8 mouse cellular contexts compared by ENCODE assay signal in genomic region chr16:16599586-16600401, GRCm38 (mm10). TPM values are rescaled to one million over a fixed set of nuclear protein-coding genes. Genes with fewer than 3 reads are reported as not detected.
DNase-seq lines count a peak whose midpoint lies in the region; ATAC-seq and TF ChIP-seq lines count a peak whose summit lies in the region.

No protein-coding gene starts in this region.

- intact Hi-C loops in gastrocnemius, adult 2 months (cut with DNase I): no loop called here

- ATAC-seq in hindbrain, embryonic 14.5 days (ENCODE audit: low FRiP score): peak; percentile 93
- ATAC-seq in megakaryocyte, adult 5-6 weeks (ENCODE audit: poor library complexity, severe bottlenecking): peak; percentile 77
- no peak for ATAC-seq in erythroid progenitor cell, adult 5-6 weeks (replicated peaks; ENCODE audit: low FRiP score, poor library complexity, severe bottlenecking)

- peak overlapping the region; percentile 94 for H3K4me3 ChIP-seq in gastrocnemius, adult 2 months
- peak overlapping the region; percentile 85 for H3K4me3 ChIP-seq in hindbrain, embryonic 14.5 days (replicated peaks; ENCODE audit: low read length)

- H3K4me1 ChIP-seq in hindbrain, embryonic 14.5 days (replicated peaks; ENCODE audit: control insufficient read depth, insufficient read depth, low read length): peaks cover 4% of the 10 kb centered on the region; the same call in 1 of the 2 replicates

- H3K4me2 ChIP-seq in hindbrain, embryonic 14.5 days (replicated peaks): peak overlapping the region; percentile 90

- peak; percentile 53 to 57 for DNase-seq in adrenal gland, adult 18-20 months (ENCODE audit: low spot score in 2 of 2)
- DNase-seq in cerebellum, postnatal 36 days: peak; percentile 36 to 46
- DNase-seq in gastrocnemius, adult 2 months: peak; percentile 57
- peak; percentile 32 for DNase-seq in hindbrain, embryonic 14.5 days (ENCODE audit: low spot score)
- peak; percentile 21 to 22 for DNase-seq in left cerebral cortex, adult 8-10 months (ENCODE audit: low spot score in 2 of 2)
- peak; percentile 8 for DNase-seq in right cerebral cortex, postnatal 14 days

- H3K27ac ChIP-seq in gastrocnemius, adult 2 months: peak overlapping the region; percentile 75
- H3K27ac ChIP-seq in hindbrain, embryonic 14.5 days: peak overlapping the region; percentile 41

- 0 out of 2 replicates have a peak, but pooled peaks cover 5% of the 10 kb centered on the region for H3K27me3 ChIP-seq in hindbrain, embryonic 14.5 days (ENCODE audit: control insufficient read depth, insufficient read depth, low read length)

- WGBS in hindbrain, embryonic 14.5 days: under 1% methylated on average over 68 of the region's 77 CpGs

- H3K9ac ChIP-seq in hindbrain, embryonic 14.5 days: peak overlapping the region; percentile 78

- H3K9me3 ChIP-seq in hindbrain, embryonic 14.5 days (ENCODE audit: control insufficient read depth, low read length): no peaks in the 10 kb centered on the region

- no peaks in the 10 kb centered on the region for H3K36me3 ChIP-seq in hindbrain, embryonic 14.5 days (replicated peaks; ENCODE audit: control insufficient read depth, insufficient read depth)

- TF ChIP-seq CTCF in gastrocnemius, adult 2 months (IDR thresholded peaks at IDR 0.05): no peak

RNA-seq across cellular contexts. Expression of gene Fgd4, which starts 0.6 kb away (rescaled TPM):
- total RNA-seq in adrenal gland, adult 18-20 months (2021): 10 to 100 TPM; 11.2 to 12.9 TPM
- total RNA-seq in gastrocnemius, adult 2 months (2021): 10 to 100 TPM; 20.4 to 28.3 TPM
- polyA plus RNA-seq in hindbrain, embryonic 14.5 days (2014; fragmentation: Nextera tagmentation; extraction: Ambion mirVana): 20.0 and 24.2 TPM in 2 replicates
- total RNA-seq in left cerebral cortex, adult 8-10 months (2022): 10 to 100 TPM; 27.5 to 33.1 (median 28.9) TPM
- 76.9 and 78.5 TPM in 2 replicates for total RNA-seq in megakaryocyte, adult 5-6 weeks (2015)
- 125 and 137 TPM in 2 replicates for total RNA-seq in megakaryocyte, adult 5-6 weeks (2017)
- 7.9 and 10.1 TPM in 2 replicates for total RNA-seq in erythroid progenitor cell, adult 5-6 weeks (2015; ENCODE audit: low replicate concordance)
- 7.6 and 16.0 TPM in 2 replicates for total RNA-seq in erythroid progenitor cell, adult 5-6 weeks (2017; ENCODE audit: low replicate concordance)
